Mouse (Mus musculus): ENCODE results near the gene Ssr1. TPM values are rescaled to one million over a fixed set of nuclear protein-coding genes. Genes with fewer than 3 reads are reported as not detected.

The Ssr1 gene
- polyA plus RNA-seq, 1 experiment, result 44.7 TPM

DNA sequence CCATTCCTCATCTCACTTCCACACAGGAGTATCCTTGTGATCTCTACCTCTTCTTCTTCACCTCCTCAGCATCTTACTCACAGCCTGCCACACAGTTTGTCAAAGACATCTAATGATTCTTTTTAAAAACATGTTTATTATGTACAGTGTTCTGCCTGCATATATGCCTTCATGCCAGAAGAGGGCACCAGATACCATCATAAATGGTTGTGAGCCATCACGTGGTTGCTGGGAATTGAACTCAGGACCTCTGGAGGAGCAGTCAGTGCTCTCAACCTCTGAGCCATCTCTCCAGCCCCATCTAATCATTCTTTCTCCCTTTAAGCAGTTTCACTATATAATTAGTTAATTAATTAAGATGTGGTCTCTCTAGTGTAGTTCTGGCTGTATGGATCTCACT is 8.4 kb upstream of the Ssr1 start:
- no peak overlapping the region for H3K4me3 ChIP-seq
- no peaks in the 10 kb centered on the region for H3K79me2 ChIP-seq (ENCODE audit: control insufficient read depth, insufficient read depth)
- no peaks in the 10 kb centered on the region for H3K36me3 ChIP-seq (ENCODE audit: control insufficient read depth, insufficient read depth)
- peaks cover 23% of the 10 kb centered on the region for H3K27me3 ChIP-seq (ENCODE audit: control insufficient read depth, insufficient read depth, insufficient read length)
- H3K4me2 ChIP-seq (ENCODE audit: low read depth), result no peak overlapping the region
- no peak overlapping the region for H3ac ChIP-seq (ENCODE audit: control insufficient read depth, insufficient read length)
- peak; percentile 29 for TF ChIP-seq USF1 (IDR thresholded peaks at IDR 0.05; ENCODE audit: low read depth)
- TF ChIP-seq POLR2A (IDR thresholded peaks at IDR 0.05; ENCODE audit: insufficient read length, low read depth), result no peak

DNA sequence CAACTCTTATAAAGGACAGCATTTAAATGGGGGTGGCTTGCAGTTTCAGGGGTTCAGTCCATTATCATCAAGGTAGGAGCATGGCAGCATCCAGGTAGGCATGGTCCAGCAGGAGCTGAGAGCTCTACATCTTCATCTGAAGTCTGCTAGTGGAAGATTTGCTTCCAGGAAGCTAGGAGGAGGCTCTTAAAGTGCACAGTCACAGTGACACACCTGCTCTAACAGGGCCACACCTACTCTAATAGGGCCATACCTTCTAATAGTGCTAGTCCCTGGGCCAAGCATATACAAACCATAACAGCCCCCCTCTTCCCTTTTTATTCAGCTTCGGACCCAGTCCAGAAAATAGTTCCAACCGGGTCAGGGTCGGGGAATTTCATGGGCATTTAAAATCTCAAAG is 5.7 kb upstream of the Ssr1 start:
- Histone ChIP-seq H3K79me2 (ENCODE audit: control insufficient read depth, insufficient read depth) (no peaks in the 10 kb centered on the region), H3ac (ENCODE audit: control insufficient read depth, insufficient read length) (no peak overlapping the region), H3K27me3 (ENCODE audit: control insufficient read depth, insufficient read depth, insufficient read length) (peaks cover 23% of the 10 kb centered on the region), H3K36me3 (ENCODE audit: control insufficient read depth, insufficient read depth) (no peaks in the 10 kb centered on the region), H3K4me2 (ENCODE audit: low read depth) (no peak overlapping the region), H3K4me3 (no peak overlapping the region)
- no peak for TF ChIP-seq MAX (IDR thresholded peaks at IDR 0.05; ENCODE audit: low read depth)
- no peak for TF ChIP-seq POLR2A (IDR thresholded peaks at IDR 0.05; ENCODE audit: insufficient read length, low read depth)
- TF ChIP-seq MYOD1 (IDR thresholded peaks at IDR 0.05; ENCODE audit: control insufficient read depth in 1 of 3, insufficient read length in 2 of 3, low read depth in 2 of 3), result no peak
- no peak for TF ChIP-seq TCF12 (IDR thresholded peaks at IDR 0.05; ENCODE audit: insufficient read depth, poor library complexity, severe bottlenecking)
- no peak for TF ChIP-seq CEBPB (IDR thresholded peaks at IDR 0.05; ENCODE audit: insufficient read depth, poor library complexity, severe bottlenecking)
- no peak for TF ChIP-seq MYOG (IDR thresholded peaks at IDR 0.05; ENCODE audit: control insufficient read depth in 1 of 3, insufficient read depth in 1 of 3, insufficient read length in 2 of 3, low read depth in 2 of 3)
- TF ChIP-seq TCF3 (IDR thresholded peaks at IDR 0.05; ENCODE audit: insufficient read length, low read depth), result no peak
- no peak for TF ChIP-seq USF1 (IDR thresholded peaks at IDR 0.05; ENCODE audit: low read depth)
- TF ChIP-seq E2F4 (IDR thresholded peaks at IDR 0.05; ENCODE audit: insufficient read depth), result no peak
- no peak for TF ChIP-seq POLR2AphosphoS2 (IDR thresholded peaks at IDR 0.05; ENCODE audit: insufficient read length, low read depth)
- no peak for TF ChIP-seq REST (IDR thresholded peaks at IDR 0.05; ENCODE audit: insufficient read depth, insufficient read length)
- TF ChIP-seq SRF (IDR thresholded peaks at IDR 0.05; ENCODE audit: control insufficient read depth, insufficient read length, low read depth), result no peak

DNA sequence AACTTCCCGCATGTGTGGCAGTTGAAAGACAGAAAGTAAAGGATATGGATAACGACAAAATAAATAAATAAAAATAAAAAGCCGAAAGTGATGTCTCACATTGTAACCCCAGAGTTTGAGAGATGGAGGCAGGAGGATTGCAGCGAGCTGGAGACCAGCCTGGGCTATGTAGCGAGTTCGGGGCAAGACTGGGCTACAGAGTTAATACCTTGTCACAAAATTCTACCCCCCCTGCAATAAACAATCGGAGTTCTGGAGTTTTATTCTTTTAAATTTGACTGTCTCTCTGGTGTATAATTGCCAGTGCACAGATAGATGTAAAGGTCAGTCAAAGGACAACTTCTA is 360 bp upstream of the Ssr1 start:
- H3K4me2 ChIP-seq (ENCODE audit: low read depth), result peak overlapping the region; percentile 83
- peak overlapping the region; percentile 74 for H3K4me3 ChIP-seq
- peaks cover 6% of the 10 kb centered on the region for H3K27me3 ChIP-seq (ENCODE audit: control insufficient read depth, insufficient read depth, insufficient read length)
- peaks cover 40% of the 10 kb centered on the region for H3K79me2 ChIP-seq (ENCODE audit: control insufficient read depth, insufficient read depth)
- peak overlapping the region; percentile 84 for H3ac ChIP-seq (ENCODE audit: control insufficient read depth, insufficient read length)
- TF ChIP-seq MYOD1 (IDR thresholded peaks at IDR 0.05; ENCODE audit: control insufficient read depth in 1 of 3, insufficient read length in 2 of 3, low read depth in 2 of 3), result no peak
- TF ChIP-seq TCF12 (IDR thresholded peaks at IDR 0.05; ENCODE audit: insufficient read depth, poor library complexity, severe bottlenecking), result no peak
- TF ChIP-seq POLR2A (IDR thresholded peaks at IDR 0.05; ENCODE audit: insufficient read length, low read depth), result no peak
- TF ChIP-seq SRF (IDR thresholded peaks at IDR 0.05; ENCODE audit: control insufficient read depth, insufficient read length, low read depth), result no peak
- H3K36me3 ChIP-seq (ENCODE audit: control insufficient read depth, insufficient read depth), result peaks cover 20% of the 10 kb centered on the region

DNA sequence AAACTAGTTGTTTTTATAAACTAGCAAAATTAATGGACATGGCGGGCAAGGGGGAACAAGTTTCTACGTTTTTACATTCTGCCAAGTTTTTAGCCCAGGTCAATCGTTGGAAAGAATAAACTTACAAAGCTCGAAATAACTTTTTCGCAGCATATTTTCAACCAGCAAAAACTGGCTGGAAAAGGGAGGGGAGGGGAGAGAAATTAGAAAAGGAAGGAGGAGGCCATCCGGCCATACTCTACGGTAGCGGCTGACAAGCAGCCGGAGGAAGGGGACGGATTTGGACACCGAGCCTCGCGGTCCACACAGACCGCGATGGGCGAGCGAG is 677 bp downstream of the Ssr1 start:
- peak overlapping the region; percentile 84 for H3ac ChIP-seq (ENCODE audit: control insufficient read depth, insufficient read length)
- peak overlapping the region; percentile 74 for H3K4me3 ChIP-seq

DNA sequence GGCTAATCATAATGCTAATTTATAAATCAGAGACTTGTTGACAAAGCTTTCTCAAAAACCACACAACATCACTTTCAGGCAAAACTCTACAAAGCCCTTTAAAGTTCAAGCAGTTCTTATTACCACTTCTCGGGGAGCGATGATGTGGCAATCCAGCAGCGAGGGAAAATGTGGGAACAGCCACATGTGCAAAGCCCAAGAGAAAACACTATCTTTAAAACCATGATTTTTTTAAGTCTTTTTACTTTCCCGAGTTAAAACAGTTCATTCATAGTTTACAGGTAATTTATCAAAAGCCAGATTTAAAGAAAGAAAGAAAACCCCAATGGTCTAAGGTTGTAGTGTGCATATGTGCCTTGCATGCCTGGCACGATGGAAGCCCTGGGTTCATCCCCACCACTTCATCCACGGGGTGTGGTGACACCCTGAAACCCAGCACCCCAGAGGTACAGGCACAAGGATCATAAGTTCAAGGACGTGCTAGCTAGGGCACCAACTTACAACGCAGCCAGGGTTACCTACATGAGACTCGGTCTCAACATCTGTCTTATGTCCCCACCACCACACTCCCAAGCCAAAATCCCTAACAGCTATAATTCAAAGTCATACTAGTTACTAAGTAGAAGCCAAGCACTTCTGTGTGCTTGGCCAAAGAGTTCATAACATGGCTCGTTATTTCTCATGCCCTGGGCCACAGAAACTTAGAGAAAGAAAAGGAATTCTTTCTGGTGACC is 1.2 kb downstream of the Ssr1 start:
- TF ChIP-seq CEBPB (IDR thresholded peaks at IDR 0.05; ENCODE audit: insufficient read depth, poor library complexity, severe bottlenecking), result 0 out of 2 replicates have a peak, but pooled peaks have one; percentile 27
- no peak for TF ChIP-seq TCF12 (IDR thresholded peaks at IDR 0.05; ENCODE audit: insufficient read depth, poor library complexity, severe bottlenecking)
- Histone ChIP-seq H3ac (ENCODE audit: control insufficient read depth, insufficient read length) (peak overlapping the region; percentile 84), H3K36me3 (ENCODE audit: control insufficient read depth, insufficient read depth) (peaks cover 35% of the 10 kb centered on the region), H3K79me2 (ENCODE audit: control insufficient read depth, insufficient read depth) (peaks cover 40% of the 10 kb centered on the region), H3K4me2 (ENCODE audit: low read depth) (peak overlapping the region; percentile 75), H3K27me3 (ENCODE audit: control insufficient read depth, insufficient read depth, insufficient read length) (no peaks in the 10 kb centered on the region), H3K4me3 (peak overlapping the region; percentile 74)

More for the DNA sequence above, 677 bp downstream of the Ssr1 start:
- Histone ChIP-seq H3K36me3 (ENCODE audit: control insufficient read depth, insufficient read depth) (peaks cover 30% of the 10 kb centered on the region), H3K79me2 (ENCODE audit: control insufficient read depth, insufficient read depth) (peaks cover 40% of the 10 kb centered on the region), H3K4me2 (ENCODE audit: low read depth) (peak overlapping the region; percentile 75), H3K27me3 (ENCODE audit: control insufficient read depth, insufficient read depth, insufficient read length) (no peaks in the 10 kb centered on the region)
- TF ChIP-seq TCF3 (IDR thresholded peaks at IDR 0.05; ENCODE audit: insufficient read length, low read depth), result no peak

DNA sequence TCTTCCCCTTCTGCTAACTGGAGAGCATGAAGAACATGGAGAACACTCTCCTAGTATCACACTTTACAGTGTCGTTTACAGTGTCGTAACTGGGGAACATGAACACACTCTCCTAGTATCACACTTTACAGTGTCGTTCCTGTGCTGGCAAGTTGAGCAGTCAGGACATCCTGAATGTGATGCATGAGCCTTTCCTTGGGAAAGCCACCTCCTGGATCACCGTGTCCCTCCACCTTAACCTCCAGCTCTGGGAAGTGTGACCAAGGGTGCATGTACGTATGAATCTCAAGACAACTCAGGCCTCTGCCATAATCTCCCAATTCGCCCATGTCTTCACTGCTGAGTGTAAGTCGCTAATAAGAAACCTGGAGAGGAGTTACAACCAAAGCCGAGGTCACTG is 4.3 kb downstream of the Ssr1 start:
- H3K4me3 ChIP-seq, result no peak overlapping the region
- peaks cover 40% of the 10 kb centered on the region for H3K79me2 ChIP-seq (ENCODE audit: control insufficient read depth, insufficient read depth)
- no peaks in the 10 kb centered on the region for H3K27me3 ChIP-seq (ENCODE audit: control insufficient read depth, insufficient read depth, insufficient read length)
- H3ac ChIP-seq (ENCODE audit: control insufficient read depth, insufficient read length), result no peak overlapping the region
- no peak for TF ChIP-seq TCF3 (IDR thresholded peaks at IDR 0.05; ENCODE audit: insufficient read length, low read depth)
- TF ChIP-seq MAX (IDR thresholded peaks at IDR 0.05; ENCODE audit: low read depth), result no peak
- no peak for TF ChIP-seq POLR2AphosphoS2 (IDR thresholded peaks at IDR 0.05; ENCODE audit: insufficient read length, low read depth)
- TF ChIP-seq USF1 (IDR thresholded peaks at IDR 0.05; ENCODE audit: low read depth), result no peak
- TF ChIP-seq E2F4 (IDR thresholded peaks at IDR 0.05; ENCODE audit: insufficient read depth), result no peak
- no peak for TF ChIP-seq MYOG (IDR thresholded peaks at IDR 0.05; ENCODE audit: control insufficient read depth in 1 of 3, insufficient read depth in 1 of 3, insufficient read length in 2 of 3, low read depth in 2 of 3)
- TF ChIP-seq TCF12 (IDR thresholded peaks at IDR 0.05; ENCODE audit: insufficient read depth, poor library complexity, severe bottlenecking), result no peak
- TF ChIP-seq POLR2A (IDR thresholded peaks at IDR 0.05; ENCODE audit: insufficient read length, low read depth), result no peak
- no peak for TF ChIP-seq SRF (IDR thresholded peaks at IDR 0.05; ENCODE audit: control insufficient read depth, insufficient read length, low read depth)
- no peak for TF ChIP-seq CEBPB (IDR thresholded peaks at IDR 0.05; ENCODE audit: insufficient read depth, poor library complexity, severe bottlenecking)
- no peak for TF ChIP-seq REST (IDR thresholded peaks at IDR 0.05; ENCODE audit: insufficient read depth, insufficient read length)
- no peak for TF ChIP-seq MYOD1 (IDR thresholded peaks at IDR 0.05; ENCODE audit: control insufficient read depth in 1 of 3, insufficient read length in 2 of 3, low read depth in 2 of 3)
- H3K36me3 ChIP-seq (ENCODE audit: control insufficient read depth, insufficient read depth), result peaks cover 65% of the 10 kb centered on the region
- no peak overlapping the region for H3K4me2 ChIP-seq (ENCODE audit: low read depth)

Measured in myocyte (in vitro differentiated cells).